Mouse (Mus musculus): ENCODE results near the gene Rnf145.

The Rnf145 gene

GRCm38 (mm10) chr11:44537403-44537802 is 18.6 kb downstream of the Rnf145 start:
- DNase-seq, result no peak

- DNase-seq, result no peak
These were observed 19.3 kb downstream of the Rnf145 start for GRCm38 (mm10) chr11:44538101-44538500.

GRCm38 (mm10) chr11:44538501-44539290 is 19.9 kb downstream of the Rnf145 start:
- DNase-seq, result no peak

- no peak for DNase-seq
These were observed 20.6 kb downstream of the Rnf145 start for GRCm38 (mm10) chr11:44539291-44539930.

GRCm38 (mm10) chr11:44540243-44540642 is 21.5 kb downstream of the Rnf145 start:
- no peak for DNase-seq

- DNase-seq, result no peak
These were observed 22.5 kb downstream of the Rnf145 start for GRCm38 (mm10) chr11:44541280-44541679.

- no peak for DNase-seq
These were observed 23.0 kb downstream of the Rnf145 start for GRCm38 (mm10) chr11:44541813-44542212.

GRCm38 (mm10) chr11:44543593-44543992 is 24.8 kb downstream of the Rnf145 start:
- DNase-seq, result peak; percentile 42

GRCm38 (mm10) chr11:44543996-44544395 is 25.2 kb downstream of the Rnf145 start:
- no peak for DNase-seq

GRCm38 (mm10) chr11:44545181-44545580 is 26.4 kb downstream of the Rnf145 start:
- DNase-seq, result peak; percentile 38

- no peak for DNase-seq
These were observed 27.5 kb downstream of the Rnf145 start for GRCm38 (mm10) chr11:44546250-44546649.

- DNase-seq, result no peak
These were observed 29.0 kb downstream of the Rnf145 start for GRCm38 (mm10) chr11:44547651-44548196.

- DNase-seq, result no peak
These were observed 30.1 kb downstream of the Rnf145 start for GRCm38 (mm10) chr11:44548816-44549215.

- no peak for DNase-seq
These were observed 30.9 kb downstream of the Rnf145 start for GRCm38 (mm10) chr11:44549511-44550278.

- peak; percentile 30 for DNase-seq
These were observed 32.2 kb downstream of the Rnf145 start for GRCm38 (mm10) chr11:44550996-44551395.

GRCm38 (mm10) chr11:44554339-44554738 is 35.6 kb downstream of the Rnf145 start:
- DNase-seq, result no peak

- DNase-seq, result no peak
These were observed 39.8 kb downstream of the Rnf145 start for GRCm38 (mm10) chr11:44558521-44558920.

GRCm38 (mm10) chr11:44559466-44559865 is 40.7 kb downstream of the Rnf145 start:
- no peak for DNase-seq

- DNase-seq, result no peak
These were observed 41.6 kb downstream of the Rnf145 start for GRCm38 (mm10) chr11:44560396-44560795.

- DNase-seq, result no peak
These were observed 42.8 kb downstream of the Rnf145 start for GRCm38 (mm10) chr11:44561476-44562015.

- no peak for DNase-seq
These were observed 43.8 kb downstream of the Rnf145 start for GRCm38 (mm10) chr11:44562389-44563135.

GRCm38 (mm10) chr11:44564245-44564864 is 45.6 kb downstream of the Rnf145 start:
- no peak for DNase-seq
